Mouse (Mus musculus): Measurements from ENCODE around the gene Stra6l.

The Stra6l gene

DNA sequence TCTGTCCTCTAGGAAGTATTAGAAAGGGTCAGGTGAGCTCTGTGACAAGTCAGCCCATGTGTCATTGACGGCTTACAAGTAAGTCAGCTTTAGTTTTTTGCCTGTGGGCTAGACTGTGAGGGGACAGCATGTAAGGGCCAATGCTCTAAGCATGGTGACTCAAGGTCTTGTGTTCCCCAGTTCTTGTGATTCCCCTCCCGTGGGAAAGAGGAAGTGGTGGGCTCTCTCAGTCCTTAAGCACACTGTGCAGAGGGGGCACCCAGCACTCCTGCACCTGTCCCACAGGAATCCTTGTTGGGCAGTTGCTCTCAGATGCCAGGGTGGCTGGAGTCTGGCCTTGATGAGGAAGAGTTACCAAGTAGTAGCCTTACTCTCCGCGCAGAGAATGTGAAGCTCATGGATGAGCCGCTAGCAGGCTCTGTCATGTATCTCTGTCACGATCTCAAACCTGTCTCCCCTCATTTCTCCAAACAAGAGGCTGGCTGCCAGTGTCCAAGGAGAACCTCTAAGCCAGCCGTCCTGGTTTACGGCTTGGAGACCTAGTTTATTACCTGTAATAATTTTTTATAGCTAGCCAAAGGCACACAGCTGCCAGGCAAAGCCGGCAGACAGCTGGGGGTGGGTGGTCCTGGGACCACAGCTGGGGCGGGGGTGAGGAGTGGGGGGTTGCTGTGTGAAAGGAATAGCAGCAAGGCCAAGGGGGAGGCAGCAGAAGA is at the start of gene Stra6l:
TSS of gene Stra6l (plus strand) at position 556 of the 716 bp plus-strand sequence.
- in situ Hi-C loops (cut with MboI, MseI): no loop called here

DNA sequence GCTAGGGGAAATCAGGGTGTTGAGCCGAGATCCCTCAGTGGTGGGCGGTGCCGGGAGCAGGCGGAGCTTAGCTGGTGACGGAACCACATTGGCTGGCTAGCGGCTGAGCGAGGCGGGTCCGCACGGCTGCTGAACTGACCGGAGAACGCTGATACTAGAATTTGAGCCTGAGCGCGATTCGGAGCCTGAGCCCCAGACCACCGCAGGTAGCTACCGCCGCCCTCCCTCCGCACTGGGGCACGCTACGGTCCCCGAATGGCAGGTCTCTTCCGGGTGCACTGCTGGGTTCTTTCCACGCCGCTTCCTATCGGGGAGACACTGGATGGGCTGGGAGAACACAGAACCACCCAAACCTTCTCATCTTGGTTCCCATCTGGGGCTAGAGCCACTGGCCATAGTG is 49.5 kb upstream of the Stra6l start, which contains the start of gene Aldh1b1:
TSS of gene Aldh1b1 (plus strand) at position 59 of the 400 bp plus-strand sequence.
- in situ Hi-C loops (cut with MboI, MseI): no loop called here

DNA sequence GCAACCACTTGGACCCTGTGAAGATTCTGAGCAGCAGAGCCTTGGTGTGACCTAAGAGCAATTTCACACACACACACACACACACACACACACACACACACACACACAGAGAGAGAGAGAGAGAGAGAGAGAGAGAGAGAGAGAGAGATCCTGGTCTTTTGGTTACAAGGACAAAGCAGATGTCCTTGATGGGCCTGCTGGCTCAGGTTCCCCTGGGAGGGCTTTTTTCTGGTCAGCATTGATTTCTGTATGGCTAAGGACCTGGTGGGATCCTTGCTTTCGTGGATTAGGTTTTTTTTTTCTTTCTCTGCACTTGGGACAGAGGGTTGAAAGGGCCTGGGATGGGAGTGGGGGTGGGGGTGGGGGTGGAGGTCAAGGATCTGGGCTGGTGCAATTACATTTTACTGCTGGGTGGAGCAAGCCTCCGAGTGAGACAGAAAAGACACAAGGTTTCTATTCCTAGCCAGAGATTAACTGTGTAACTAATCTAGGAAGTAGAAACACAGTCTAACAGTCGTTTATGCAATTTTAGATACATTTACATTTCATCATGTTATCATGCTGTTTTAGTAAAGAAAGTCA is 48.4 kb upstream of the Stra6l start:
- in situ Hi-C loops (cut with MboI, MseI): no loop called here

DNA sequence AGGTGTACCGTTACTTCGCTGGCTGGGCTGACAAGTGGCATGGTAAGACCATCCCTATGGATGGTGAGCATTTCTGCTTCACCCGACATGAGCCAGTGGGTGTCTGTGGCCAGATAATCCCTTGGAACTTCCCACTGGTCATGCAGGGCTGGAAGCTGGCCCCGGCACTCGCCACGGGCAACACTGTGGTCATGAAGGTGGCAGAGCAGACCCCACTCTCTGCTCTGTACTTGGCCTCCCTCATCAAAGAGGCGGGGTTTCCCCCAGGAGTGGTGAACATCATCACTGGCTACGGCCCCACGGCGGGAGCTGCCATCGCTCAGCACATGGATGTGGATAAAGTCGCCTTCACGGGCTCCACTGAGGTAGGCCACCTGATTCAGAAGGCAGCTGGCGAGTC is 45.6 kb upstream of the Stra6l start:
- in situ Hi-C loops (cut with MboI, MseI): no loop called here

DNA sequence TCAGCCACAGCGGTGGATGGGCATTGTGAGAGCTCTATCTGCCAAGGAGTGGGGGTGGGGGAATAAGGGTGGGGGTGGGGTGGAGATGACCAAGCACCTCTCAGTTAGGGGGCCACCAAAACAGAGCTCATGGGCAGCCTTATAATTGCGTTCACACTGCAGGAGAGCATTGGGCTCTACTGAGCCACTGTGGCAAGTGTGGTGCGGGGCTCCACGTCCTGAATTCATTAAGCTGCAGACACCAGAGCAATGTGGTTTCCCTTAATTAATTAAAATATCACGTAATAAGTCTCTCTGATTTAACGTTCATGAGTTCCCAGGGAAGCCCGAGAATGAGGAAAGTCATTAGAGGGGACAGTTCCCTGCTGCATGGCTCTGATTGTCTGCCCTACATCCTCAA is 40.4 kb upstream of the Stra6l start:
- in situ Hi-C loops (cut with MboI, MseI): no loop called here

DNA sequence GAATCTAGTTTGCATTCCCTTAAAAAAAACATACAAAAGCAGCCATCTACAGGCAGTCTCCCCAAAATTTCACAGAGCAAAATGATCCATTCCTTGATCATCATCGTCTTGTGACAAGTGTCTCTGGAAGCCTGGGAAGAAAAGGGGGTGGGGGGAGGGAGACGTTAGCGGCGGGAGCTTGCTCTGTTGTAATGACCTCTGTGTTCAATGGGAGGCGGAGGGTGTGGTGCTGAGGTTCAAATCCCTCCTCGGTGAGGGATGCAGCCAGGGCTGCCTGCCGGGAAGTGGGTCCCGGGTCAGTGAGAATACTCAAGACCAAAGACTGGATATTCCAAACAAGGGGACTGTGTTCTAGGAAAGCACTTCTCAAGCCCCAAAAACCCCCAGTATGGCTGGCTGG is 37.2 kb upstream of the Stra6l start:
- in situ Hi-C loops (cut with MboI, MseI): no loop called here

DNA sequence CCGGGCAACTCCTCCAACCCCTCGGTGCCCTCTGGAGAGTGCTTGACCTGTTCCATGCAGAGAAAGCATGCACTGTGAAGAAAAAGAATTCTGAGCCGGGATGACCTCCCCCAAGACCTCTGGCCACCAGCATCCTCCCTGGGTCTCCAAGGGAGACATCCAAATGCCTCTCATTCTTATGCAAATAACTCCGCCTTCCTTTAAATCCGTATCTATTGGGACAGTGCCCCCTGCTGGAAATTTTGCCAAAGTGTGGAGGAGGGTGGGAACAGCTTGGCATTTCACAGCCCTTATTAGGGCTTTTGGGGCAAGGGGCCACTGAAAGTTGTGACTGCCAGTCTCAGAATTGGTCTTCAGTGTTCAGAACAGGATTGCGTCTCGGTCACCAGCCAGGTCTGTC is 32.9 kb upstream of the Stra6l start:
- in situ Hi-C loops (cut with MboI, MseI): no loop called here

DNA sequence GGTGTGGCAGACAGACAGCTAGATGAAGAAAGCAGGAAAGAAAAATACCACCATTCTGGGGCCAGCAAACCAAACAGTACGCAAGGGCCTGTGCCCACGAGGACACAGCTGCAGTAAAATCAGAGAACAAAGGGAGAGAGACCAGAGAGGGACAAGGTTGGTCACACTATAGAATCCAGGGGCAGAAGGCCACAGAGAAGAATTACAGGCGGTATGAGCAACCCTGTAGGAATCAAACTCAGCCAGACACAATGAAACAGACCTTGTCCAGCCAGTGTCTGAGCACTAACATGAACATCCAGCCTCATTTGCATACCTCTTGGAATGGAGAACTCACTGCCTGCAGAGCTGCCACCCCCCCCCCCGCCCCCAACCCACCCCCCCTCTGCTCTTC is 29.7 kb upstream of the Stra6l start:
- in situ Hi-C loops (cut with MboI, MseI): no loop called here

DNA sequence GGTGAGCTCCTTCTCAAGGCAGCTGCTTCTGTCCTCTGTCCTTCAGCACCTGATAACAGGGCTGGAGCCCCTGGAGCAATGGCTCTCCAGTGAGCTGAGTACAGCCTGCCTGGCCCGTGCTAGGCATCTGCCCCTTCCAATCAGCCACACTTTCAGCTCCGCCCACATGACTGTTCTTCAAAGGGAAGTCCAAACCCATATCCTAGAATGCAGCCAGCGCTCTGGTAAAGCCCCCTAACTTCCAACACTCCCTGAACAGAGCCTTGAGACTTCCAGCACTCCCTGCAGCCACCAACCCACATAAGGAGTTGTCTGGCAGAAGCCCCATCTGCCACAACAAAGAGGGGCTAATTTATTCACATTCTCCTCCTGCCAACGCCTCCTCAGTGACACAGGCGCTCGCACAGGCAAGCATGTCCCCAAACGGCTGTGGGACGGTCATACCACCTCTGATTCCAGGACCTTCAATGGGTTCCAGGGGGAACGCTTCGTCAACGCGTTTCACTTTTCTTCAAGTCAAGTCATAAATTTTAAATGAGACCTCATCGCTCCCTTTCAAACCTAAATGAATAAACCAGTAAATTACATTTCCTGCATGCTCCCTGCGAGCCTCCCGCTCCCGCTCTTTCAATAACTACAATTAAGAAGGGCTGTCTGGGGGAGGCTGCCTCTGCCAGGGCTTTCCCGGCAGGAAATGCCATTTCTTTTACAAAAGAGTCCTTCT is 29.1 kb upstream of the Stra6l start:
- in situ Hi-C loops (cut with MboI, MseI): no loop called here

DNA sequence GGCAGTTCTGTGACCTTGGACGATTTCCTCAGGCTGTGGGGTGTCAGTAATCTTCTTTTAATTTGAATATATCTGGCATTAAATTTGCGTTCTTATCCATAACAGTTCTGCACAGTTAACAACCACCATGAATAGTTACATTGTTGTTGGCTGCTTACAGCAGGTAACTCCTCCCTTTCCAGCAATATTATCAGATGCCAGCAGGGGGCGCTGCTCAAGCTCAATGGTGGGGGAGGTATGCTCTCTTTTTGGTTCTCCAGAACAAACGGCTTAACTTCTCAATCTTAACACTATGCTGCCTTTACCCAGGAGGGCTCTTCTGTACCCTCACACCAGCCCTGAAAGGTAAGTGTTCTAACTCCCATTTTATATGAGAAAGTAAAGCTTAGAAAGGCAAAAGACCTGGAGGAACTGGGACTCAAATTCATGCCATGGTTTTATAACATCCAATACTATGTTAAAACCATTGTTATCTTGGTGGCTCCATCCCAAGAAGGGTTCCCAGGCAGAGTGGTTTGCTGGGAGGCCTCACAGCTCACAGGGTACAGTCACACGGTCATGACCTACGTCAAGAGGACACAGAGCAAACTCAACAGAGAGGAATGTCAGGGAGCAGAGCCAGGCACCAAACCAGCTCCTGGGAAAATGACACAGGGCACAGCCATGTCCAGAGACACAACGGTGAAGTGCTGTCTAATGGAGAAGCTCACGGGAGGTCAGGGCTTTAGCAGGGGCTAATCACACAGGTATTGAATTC is 28.2 kb upstream of the Stra6l start:
- in situ Hi-C loops (cut with MboI, MseI): no loop called here

DNA sequence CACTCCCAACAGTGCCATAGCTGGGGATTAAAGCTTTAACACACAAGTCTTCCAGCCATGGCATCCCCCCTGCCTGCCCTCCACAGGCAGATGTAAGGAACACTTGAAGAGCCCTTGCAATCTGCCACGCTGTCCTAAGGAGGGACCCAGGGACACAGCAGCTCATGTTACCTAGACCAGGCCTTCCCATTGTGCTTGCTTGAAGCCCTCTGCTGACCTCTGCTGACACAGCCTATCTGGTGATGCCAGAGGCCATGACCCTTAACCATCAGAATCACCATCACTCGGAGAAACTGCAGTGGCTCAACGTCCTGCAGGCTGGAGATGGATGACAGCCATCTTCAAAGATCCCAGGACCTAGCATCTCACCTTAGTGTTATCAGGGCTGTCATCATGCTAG is 26.5 kb upstream of the Stra6l start:
- in situ Hi-C loops (cut with MboI, MseI): no loop called here

DNA sequence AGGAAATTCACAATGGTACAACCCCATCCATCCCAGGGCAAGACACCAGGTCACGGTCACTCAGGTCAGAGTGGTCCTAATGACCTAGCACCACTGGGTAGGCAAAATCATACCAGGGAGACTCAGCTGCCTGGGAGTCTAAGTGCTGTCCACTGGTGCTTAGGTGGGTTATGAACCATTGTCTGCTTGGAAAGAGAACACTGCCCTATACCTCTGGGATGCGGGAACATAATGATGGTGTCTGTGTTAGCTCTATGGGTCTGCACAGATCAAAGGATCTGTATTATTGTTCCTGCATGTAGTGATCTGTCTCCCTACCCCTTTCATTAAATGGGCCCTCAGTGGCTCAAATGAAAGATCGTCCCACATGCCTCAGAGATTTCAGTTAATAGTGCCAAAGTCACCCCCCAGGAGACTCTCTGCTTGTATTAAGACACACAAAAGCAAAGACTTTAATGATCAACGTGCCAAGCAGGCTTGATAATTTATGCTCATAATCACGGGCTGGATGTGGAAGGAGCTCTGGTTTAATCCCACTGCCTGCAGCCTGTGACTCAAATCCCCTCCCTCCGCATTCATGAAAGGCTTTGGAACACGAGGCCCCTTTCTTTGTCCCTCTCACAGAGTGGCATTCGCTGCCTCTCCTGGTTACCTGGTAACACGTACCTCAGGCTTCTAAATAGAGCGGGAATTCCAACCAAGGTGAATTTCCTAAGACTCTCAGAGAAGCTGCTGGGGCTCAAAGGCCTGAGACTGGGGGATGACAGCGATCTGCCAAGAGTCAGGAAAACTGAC is 25.5 kb upstream of the Stra6l start:
- in situ Hi-C loops (cut with MboI, MseI): no loop called here

DNA sequence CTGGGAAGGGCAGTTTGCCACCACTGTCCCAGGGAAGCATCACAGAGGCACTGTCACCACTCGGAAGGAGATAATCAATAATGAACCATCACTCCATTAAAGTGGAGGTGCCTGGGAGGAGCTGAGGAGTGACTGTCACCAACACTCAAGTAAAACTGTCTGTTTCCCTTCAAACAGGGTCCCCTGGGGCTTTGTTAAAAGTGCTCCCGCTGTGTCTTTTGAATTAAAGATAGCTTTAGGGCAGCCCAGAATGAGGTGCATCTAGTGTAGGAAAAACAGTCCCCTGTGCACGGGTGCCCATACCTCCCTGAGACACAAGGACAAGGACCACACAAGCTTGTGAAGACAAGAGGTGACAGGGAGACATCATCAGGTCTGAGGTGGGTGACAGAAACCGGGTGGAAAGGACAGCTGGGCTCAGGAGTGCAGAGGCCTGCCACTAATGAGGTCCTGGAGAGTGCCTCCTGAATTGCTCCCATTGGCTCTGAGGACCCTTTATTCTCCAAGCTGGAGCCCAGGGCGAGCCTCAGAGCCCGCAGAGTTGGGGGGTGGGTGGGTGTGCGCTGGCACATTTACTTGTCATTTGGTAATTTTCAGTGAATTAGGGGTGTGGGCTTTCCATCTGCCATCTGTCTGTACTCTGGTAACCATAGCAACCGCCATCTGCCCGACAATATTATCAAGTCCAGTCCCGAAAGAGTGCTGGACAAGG is 24.3 kb upstream of the Stra6l start:
- in situ Hi-C loops (cut with MboI, MseI): no loop called here

DNA sequence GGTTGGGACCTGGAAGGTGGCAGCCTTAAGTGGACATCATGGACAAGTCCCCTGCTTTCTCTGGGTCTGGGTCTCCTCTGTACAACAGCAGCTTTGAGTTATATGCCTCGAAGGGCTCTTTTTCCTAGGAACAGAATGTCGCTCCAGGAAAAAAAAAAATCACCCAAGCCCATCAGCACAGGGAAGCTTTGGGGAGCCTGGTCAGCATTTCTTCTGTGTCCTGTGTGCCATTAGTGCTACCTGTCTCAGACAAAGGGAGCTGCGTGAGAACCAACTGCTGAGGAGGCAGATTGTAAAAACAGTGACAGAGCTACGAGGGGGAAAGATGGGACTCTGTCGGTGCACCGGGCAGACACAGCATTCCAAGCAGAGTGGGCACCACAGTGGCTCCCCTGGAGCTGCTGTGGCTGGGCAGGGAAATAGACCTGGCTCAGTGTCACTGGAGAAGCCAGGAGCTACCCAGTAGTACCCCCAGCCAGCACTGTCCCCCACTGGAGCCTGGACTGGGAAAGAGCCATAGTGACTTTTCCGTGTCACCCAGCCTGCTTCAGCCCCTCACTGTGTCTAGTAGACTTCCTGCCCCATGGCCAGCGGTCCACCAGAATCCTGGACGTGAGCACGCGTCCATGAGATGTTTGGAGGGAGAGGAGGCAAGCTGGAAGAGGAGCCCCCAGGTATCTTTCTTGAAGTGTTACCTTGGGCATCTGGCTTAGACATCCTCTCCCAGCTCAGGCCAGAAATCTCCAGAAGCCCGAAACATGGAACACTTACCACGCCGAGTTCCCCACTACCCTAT is 23.5 kb upstream of the Stra6l start:
- in situ Hi-C loops (cut with MboI, MseI): no loop called here

DNA sequence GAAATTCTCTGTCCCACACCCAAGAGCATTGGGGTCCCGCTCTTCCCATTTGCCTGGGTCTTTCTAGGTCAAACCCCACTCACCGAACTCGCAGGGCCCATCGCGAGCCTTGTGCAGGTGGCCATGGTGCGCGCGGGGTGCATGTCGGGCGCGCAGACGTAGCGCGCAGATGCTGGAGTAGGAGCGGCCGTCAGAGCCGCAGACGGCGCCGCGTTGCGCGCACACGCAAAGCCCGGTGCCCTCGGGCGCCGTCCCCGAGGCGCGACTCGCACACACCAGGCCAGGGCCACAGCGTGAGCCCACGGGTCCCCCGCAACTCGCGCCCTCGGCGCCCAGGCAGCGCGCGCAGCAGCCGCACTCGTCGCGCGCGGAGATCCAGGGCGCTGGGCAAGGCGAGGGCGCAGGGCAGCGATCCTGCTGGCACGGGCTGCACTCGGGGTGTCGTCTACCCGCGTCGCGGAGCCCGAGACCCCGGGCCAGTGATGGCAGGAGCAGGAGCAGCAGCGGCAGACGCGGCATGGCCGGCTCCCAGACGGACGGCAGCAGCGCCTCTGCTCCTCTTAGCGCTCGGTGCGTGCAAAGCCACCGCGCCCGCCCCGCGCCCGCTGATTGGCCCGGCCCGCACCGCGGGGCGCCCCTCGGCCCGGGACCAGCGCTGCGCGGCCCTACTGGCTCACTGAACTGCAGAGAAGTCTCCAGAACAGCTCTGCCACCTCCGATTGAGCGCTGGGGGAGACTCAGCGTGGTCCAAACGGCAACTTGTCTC is 22.0 kb upstream of the Stra6l start, which contains the start of gene Igfbpl1:
TSS of gene Igfbpl1 (minus strand) at position 649 of the 766 bp plus-strand sequence.
- in situ Hi-C loops (cut with MboI, MseI): no loop called here

DNA sequence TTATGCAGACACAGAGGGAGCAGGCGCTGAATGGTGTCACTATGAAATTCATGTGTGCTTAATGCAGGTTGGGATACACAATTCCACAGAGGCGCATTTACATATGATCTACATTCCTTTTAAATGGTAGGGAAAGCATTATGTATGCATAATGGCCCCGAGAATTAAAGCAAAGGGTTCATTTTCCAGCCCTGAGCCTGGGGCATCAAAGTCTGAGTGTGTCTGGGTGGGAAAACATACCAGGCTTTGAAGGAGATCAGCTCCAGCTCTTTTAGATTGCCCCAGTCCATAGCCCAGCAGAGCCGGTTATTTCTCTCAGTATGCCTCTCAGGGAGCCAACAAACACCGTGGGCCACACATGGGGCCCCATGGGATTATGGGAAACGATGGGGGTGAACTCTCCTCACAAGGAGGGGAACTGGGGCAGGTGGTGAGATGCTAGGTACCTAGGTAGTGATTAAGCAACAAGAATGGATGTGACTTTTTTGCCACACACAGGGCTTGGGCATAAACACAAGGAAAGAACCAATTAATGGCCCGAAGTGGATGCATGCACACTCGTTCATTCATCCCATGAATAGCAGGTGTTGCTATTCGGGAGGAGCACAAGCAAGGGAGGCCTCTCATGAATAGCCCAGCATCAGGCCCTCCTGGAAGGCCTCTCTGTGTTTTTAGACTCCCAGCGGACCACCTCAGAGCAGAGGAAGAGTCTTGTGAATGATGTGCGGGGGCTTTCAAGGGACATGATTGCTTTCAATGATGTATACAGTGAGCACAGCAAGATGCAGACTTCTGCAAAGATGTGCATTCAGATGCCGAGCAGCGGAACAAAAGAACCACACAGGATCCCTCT is 18.3 kb upstream of the Stra6l start:
- in situ Hi-C loops (cut with MboI, MseI): no loop called here

DNA sequence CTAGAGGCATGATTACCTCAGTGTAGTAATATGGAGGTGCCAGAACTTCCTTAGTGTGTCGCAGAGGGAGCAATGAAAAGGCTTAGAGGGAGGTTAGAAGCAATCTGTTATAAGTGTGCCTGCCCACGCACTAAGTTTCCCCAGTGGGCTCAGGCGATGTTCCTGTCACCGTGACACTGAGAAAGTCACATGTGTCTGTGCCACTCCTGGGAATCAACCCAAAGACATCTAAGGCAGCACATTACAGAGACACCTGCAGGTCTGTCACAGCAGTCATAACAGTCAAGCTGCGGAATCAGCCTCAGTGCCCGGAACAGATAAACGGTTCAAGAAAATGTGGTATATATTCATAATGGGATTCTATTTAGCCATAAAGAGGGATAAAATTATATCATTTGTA is 16.5 kb upstream of the Stra6l start:
- in situ Hi-C loops (cut with MboI, MseI): no loop called here

DNA sequence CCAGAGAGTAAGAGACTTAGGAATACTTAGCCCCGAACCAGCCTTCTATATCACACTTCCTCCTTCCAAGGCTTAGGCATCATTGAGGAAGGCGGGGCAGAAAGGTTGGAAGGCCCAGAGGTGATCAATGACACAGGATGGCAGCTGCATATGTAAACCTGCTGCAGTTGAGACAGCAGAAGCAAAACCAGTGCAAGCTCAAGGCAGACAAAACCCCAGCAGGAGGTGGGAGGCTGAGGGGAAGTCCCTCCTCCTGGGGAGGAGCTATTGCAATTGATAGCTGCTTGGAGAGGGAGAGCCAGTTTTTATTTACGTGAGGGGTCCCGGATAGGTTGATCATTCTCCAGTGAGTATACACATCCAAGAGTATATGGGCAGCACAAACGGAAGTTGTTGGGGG is 15.0 kb upstream of the Stra6l start:
- in situ Hi-C loops (cut with MboI, MseI): no loop called here
